Mouse (Mus musculus) bone marrow macrophage, adult 2 months (primary cell): ENCODE measurements around the gene Pphln1.

Experiments
- CTCF ChIP-seq: IDR thresholded peaks from 2 replicates; pipeline ENCODE4 v1.5.1; 2012; ENCODE audit warnings: low read depth, mild to moderate bottlenecking, low read length, moderate library complexity
- POLR2A ChIP-seq: IDR thresholded peaks from 2 replicates; pipeline ENCODE4 v1.6.1; 2012; ENCODE audit warnings: mild to moderate bottlenecking, low read depth, low read length, borderline replicate concordance

- no peak for TF ChIP-seq CTCF
- no peak for TF ChIP-seq POLR2A
Measured at GRCm38 (mm10) chr15:93398699-93399540, 770 bp downstream of the Pphln1 start.
